Mouse (Mus musculus): Measurements from ENCODE around the gene Zbp1.

Zbp1 gene

DNA sequence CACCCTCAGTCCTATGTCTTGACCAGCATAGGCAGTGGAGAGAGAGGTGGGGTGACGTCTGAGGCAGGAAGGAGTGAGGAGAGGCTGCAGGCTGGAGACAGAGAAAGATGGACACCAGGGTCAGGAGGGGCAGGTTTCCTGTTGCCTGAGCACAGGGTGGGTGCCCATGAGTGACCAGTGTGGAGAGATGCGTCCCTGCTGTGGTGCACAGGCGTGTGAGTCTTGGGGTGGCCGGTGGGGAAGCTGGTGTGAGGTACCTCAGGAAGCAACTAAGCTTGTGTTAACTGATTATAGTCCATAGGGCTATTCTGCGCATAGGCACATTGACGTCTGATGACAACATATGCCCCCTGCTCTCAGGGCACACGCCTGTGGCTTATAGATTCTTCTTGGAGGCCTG is 39.7 kb downstream of the Zbp1 start:
- no peak for DNase-seq (ENCODE audit: low read depth, low spot score)

DNA sequence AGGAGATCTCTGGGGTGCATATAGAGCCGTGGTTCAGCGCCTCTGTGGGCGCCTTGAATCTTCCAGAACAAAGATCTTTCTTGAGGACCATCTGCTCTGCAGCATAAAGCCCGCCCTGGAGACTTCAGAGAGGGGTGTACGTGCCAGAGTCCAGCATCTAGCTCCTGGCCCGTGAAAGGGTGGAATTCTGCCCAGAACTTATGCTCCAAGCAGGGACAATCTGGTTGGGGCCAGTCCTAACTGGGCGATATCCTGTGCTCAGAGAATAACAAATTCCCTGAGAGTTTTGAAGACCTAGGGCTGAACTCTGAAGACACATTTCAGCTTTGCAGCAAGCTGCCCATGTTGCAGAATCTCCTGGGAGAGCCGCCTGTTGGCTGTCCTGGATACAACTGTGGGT is 40.8 kb downstream of the Zbp1 start:
- DNase-seq (ENCODE audit: low read depth, low spot score), result no peak

DNA sequence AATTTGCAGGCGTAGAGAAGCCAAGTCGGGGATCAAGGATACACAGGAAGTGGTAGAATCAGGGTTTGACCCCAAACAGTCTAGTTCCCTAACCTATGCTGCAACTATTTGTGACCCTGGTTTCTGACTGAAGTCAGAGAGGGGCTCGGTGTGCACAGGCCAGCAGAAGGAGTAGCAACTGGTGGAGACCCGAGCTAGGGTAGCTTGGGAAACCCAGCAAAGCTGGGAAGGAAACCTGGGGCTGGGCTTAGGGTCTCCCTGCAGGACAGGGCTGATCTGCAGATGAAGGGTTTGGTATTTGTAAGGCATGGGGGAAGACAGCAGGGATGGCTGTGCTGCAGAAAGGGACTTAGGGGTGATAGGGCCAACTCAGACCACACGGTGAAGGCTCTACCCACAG is 41.2 kb downstream of the Zbp1 start:
- DNase-seq (ENCODE audit: low read depth, low spot score), result no peak

DNA sequence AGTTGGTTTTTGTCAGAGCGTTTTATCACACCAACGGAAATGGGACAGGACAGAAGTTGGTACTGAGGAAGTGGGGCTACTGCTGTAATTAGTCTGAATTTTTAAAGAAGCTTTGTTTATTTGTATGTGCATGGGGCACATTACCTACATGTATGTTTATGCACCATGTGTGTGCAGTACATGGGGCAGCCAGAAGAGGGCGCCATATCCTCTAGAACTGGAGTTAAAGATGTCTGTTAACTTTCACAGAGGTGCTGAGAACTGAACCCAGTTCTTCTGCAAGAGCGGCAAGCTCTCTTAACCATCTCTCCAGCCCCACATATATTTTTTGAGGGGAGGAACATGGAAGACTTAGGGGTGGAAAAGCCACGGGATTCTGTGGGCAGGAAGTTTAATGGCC is 43.0 kb downstream of the Zbp1 start:
- no peak for DNase-seq (ENCODE audit: low read depth, low spot score)

DNA sequence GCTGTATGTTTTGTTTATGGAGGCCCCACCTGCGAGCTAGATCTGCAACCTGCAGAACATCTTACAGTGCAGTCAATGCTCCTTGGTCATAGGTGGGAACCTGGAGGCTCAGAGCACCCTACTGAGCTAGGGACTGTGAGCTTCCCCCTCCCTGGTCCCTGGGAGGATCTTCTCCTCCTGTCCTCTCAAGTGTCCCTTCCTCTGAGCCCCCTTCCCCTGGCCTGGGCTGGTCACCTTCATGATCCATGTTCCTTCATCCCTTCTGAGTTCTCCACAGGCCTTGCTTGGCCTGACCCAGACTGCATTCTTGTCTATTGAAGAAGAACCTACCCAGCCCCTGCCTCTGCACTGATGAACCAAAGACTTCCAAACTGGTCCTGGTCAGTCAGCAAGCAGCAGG is 44.2 kb downstream of the Zbp1 start:
- no peak for DNase-seq (ENCODE audit: low read depth, low spot score)

DNA sequence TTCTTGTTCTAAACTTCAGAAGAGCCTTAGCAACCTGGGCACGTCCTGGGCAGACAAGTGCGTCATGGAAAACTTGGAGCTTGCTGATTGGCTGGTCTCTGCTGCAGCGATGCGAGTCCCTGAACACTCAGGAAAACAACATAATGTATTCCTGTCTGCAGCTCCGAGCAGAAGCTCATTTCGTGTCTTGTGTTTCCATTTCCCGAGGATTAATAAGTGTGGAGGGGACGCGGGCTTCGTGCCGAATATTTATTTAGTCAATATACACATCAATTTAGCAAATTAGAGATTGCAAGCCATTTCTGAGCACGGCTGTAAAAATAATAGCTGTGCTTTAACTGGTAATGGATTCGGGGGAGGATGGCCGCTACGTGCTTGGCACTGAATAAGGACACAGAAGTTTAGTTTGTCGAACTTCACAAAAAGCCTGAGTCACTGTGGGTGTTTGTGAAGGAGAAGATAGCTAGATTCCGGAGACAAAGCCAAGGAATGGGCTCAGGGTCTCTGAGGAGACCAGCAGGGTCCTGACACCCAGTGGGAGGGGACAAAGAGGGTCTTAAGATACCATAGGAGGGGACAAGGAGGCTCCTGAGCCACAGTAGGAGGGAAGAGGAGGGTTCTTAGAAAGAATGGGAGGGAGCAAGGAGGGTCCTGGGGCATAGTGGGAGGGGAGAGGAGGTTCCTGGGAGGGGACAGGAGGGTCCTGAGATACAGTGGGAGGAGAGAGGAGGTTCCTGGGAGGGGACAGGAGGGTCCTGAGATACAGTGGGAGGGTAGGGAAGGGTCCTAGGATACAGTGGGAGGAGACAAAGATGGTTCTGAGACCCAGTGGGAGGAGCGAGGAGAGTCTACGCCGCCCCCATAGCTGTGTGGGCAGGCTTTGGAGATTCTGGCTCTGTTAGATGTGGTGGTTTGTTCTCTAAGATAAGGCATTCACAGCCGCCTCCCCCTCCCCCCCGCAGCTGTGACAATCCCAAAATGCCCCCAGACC is 44.9 kb downstream of the Zbp1 start:
- DNase-seq (ENCODE audit: low read depth, low spot score), result peak; percentile 65

DNA sequence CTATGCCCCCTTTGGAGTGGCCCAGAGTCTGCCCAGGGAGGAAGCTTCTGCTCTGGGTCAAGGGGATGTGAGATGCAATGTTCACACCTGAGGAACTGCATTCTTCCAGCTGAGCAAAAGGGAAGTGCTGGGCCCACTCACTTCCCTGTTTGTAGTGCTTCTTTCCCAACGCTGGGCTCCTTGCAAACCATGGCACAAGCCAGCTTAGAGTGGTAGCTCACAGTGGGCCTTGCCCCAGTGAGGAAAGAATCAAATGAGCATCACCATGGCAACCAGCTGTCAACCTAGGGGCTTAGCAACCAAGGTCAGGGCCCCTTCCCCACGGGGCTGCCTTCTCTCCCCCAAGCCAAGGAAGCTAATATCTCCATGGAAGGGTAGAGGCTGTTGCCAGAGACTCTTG is 45.7 kb downstream of the Zbp1 start:
- peak; percentile 45 for DNase-seq (ENCODE audit: low read depth, low spot score)

DNA sequence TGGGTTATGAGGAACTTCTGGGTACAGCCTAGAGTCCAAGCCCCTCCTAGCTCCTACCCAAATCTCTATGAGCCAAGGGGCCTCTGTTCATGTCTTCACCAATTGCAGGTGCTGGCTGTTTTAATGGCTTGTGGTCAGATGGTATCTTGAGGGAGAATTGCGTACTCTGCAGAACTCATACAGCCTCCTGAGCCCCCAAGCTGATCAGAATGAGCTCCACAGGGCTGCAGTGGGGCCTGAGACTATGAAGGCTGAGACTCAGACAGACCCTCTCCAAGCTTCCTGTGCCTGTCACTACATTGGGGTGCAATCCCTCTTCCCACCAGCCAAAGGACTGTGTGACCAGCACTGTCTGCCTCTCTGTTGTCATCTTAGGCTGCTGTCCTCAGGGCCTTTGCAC is 46.3 kb downstream of the Zbp1 start:
- DNase-seq (ENCODE audit: low read depth, low spot score), result no peak

DNA sequence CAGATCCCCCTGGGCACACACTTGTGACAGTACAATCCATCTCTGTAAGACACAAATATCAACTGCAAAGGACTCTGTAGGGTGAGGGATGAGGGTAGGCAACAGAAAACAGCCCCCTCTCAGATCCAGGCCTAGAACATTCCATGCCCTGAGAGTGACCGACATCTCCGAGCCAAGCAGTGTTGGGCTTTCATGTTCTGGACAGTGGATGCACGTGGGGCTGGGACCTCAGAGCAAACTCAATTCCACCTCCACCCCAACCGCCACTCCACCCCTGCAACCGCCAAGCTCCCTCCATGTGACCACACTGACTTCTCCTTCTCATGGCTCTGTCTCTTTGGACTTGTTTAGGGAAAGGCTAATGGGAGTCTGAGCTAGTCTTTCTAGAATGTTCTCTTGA is 46.8 kb downstream of the Zbp1 start:
- DNase-seq (ENCODE audit: low read depth, low spot score), result no peak

DNA sequence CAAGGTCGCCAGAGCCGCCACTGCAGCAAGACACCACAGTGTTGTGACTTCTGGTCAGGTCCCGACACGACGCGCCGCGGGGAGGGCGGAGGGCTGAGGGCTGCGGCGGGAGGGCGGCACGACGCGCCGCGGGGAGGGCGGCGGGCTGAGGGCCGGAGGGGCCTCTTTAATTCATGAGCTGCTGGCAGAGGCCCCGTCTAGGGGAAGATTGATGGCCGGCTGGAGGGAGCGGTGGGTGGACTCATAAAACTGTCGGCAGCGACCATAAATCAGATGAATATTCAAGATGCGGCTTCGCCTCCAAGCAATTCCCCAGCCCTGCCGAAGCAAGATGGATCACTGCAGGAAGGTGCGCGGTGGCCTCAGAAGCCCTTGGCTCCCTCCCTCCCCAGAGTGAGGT is 47.3 kb downstream of the Zbp1 start:
- DNase-seq (ENCODE audit: low read depth, low spot score), result peak; percentile 90

DNA sequence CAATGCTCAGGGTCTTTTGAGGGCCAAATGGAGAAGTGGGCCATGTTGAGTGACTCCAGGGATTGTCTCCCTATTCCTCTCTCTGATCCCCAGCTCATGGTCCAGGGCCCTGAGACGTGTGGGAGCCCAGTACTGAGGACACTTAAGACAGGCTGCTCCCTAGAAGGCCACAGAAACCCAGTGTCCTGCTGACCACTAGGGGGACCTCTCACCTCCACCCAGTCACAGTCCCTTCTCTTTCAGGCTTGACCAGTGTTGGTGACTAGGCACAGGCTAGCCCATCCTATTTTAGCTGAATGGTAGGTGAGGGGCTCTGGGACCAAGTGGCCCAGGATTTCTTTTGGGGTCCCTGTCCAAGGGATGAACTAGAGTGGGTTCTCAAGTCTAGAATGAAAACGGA is 48.0 kb downstream of the Zbp1 start:
- no peak for DNase-seq (ENCODE audit: low read depth, low spot score)

DNA sequence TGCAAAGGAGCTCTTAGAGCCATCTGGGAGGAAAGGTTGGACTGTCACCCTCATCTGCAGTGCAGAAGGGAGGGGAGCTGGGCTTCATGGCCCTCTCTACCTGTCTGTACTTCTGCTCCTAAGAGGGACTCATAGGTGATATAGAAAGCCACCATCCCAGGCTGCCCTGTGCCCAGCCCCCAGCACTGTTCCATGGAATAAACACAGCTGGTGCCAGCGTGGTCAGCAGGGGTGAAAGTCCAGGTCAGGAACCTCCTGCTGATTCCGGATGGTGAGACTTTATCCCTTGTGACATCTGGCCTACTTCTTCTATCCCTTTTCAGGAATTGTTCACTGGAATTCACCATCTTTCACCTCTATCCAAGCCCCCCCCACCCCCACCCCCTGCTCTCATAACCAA is 48.6 kb downstream of the Zbp1 start:
- no peak for DNase-seq (ENCODE audit: low read depth, low spot score)

DNA sequence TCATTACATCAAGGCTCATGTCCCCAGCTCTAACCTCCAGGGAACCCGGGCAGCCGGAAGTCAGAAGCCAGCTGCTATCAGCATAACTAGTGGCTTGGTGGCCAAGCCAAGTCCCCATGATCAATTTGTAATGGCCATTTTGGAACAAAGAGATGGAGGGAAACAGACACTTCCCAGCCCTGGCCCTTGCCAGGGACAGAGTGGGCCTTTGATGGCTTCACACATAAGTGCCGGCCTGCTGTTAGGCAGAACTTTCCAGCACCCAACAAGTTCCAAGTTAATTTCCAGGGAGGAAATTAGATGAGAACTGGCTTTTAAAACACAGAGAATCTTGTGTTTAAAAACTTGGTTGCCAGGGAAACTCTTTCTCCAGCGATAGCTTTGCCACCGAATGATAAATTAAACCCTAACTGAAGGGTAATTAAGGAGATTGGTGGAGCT is 50.3 kb downstream of the Zbp1 start:
- DNase-seq (ENCODE audit: low read depth, low spot score), result no peak

DNA sequence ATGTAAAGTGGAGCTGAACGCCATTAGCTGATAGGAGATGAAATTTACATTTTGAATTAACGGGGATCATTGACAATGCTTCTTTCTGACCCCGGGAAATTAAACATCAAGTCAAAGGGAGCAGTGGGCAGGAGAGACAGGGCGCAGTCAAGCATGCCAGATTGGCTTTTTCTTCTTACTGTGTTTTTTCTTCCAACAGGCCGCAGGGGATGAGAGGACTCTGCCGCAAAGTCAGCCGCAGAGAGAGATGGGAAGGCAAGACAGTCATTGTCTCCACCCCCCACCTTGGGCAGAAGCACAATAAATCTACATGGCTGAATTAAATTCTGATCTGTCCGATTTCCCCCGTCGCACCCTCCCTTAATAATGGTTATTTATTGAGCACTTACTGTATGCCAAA is 53.4 kb downstream of the Zbp1 start:
- DNase-seq (ENCODE audit: low read depth, low spot score), result no peak

DNA sequence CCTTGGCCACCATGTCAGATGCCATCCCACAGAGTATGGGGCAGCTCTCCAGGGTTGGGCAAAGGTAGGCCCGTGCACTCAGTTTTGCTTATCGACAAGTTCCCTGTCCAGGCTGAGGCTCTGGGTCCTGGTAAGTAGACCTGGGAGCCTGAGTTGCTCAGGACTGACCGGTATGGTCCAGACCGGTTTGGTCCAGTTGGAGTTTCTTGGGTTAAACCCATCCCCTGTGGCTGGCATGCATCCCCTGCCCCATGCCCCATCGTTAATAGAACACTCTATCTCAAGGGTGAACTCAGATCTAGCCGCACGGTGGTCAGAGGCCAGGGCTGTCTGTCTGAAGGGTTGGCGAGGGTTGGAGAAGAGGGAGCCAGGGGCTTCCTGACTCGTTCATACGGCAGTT is 53.8 kb downstream of the Zbp1 start:
- no peak for DNase-seq (ENCODE audit: low read depth, low spot score)

DNA sequence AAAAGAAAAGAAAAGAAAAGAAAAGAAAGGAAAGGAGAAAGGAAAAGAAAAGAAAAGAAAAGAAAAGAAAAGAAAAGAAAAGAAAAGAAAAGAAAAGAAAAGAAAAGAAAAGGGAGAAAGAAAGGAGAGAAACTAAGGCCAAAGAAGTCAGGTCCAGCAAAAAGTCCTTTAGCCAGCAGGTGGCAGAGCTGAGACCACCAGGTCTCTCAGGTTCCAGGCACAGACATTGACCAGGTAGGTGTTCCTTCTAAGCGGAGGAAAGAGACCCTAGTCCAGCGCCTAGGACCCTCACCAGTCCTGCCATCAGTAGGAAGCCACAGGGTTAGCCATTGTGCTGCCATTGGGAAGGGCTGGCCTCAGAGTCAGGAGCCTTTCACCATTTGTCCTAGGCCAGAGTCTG is 54.4 kb downstream of the Zbp1 start:
- DNase-seq (ENCODE audit: low read depth, low spot score), result no peak

DNA sequence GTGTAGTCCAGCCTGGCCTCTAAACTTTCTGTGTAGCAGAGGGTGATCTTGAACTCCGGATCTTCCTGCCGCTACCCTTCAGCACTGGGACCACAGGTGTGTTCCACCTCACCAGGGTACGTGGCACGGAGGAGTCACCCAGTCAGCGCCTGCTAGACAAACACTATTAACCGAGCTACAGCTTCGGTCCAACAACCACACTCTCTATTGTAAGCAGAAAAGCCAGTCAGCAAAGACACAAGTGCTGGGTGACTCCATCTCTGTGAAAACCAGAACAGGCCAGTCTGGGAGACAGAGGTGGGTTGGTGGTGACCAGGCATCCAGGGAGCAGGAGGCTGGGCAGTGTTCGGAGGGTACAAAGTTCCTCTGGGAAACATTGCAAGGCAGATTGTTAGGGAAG is 55.3 kb downstream of the Zbp1 start:
- no peak for DNase-seq (ENCODE audit: low read depth, low spot score)

DNA sequence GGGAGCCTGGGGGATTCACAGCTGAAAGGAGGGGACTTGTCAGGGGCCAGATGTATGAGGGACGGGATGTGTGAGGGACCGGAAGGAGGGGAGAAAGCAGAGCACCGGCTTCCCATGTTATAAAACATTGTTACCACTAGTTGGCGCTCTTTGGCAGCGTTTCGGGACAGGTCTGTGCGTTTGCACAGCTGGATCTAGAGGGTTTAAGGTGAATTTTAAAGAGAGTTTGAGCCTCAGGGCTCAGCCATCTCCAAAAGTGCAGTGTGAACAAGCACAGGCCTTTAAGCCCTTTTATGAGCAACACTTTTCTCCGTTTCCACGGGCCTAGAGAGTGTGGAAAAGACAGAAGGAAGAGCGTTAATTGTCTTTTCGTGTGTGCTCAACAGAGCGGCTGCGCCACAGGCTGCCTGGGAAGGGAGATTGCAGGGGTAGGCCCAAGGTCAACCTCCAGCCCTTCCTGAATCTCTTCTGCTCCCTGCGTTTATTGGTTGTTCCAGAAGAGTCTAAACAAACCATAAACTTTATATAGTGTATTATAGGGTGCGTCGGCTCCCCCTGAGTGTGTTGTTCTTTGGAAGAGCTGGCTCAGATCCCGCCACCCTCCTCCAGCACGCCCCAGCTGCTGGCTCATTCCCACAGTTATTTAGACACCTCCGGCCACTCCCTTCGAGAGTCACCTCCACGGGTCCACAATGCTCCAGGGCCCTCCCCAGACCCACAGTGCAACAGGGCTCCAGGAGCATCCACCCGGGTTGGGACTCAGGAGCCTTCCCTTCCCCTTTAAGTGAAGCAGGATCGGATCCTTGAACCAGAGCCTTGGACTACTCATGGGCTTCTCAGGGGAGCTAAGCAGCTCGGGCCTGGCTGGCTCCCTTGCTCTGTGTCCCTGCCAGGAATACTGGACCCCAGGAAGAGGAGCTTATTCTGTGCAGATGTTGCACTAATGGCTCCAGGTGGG is 59.1 kb downstream of the Zbp1 start:
- peak; percentile 78 for DNase-seq (ENCODE audit: low read depth, low spot score)

DNA sequence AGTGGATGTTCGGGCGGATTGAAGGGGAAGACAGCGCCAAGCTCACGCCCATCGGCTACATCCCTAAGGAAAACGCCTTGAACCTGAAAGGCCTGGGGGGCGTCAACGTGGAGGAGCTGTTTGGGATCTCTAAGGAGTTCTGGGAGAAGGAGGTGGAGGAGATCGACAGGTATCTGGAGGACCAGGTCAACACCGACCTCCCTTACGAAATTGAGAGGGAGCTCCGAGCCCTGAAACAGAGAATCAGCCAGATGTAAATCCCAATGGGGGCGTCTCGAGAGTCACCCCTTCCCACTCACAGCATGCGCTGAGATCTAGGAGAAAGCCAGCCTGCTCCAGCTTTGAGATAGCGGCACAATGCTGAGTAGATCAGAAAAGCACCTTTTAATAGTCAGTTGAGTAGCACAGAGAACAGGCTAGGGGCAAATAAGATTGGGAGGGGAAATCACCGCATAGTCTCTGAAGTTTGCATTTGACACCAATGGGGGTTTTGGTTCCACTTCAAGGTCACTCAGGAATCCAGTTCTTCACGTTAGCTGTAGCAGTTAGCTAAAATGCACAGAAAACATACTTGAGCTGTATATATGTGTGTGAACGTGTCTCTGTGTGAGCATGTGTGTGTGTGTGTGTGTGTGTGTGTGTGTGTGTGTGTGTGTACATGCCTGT is 60.2 kb downstream of the Zbp1 start:
- DNase-seq (ENCODE audit: low read depth, low spot score), result no peak

DNA sequence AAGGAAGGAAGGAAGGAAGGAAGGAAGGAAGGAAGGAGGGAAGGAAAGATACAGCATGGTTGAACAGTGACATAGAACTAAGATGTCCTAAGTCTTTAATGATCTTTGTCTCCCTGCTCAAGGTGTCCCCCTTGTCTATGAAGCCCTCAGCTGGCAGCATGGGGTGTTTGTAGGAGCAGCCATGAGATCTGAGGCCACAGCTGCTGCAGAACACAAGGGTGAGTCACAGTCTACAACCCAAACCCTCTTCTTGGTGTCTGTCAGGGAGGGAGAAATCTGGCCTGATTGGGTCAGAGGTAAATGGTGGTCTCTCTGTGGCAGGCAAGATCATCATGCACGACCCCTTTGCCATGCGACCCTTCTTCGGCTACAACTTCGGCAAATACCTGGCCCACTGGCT is 60.9 kb downstream of the Zbp1 start:
- no peak for DNase-seq (ENCODE audit: low read depth, low spot score)

DNA sequence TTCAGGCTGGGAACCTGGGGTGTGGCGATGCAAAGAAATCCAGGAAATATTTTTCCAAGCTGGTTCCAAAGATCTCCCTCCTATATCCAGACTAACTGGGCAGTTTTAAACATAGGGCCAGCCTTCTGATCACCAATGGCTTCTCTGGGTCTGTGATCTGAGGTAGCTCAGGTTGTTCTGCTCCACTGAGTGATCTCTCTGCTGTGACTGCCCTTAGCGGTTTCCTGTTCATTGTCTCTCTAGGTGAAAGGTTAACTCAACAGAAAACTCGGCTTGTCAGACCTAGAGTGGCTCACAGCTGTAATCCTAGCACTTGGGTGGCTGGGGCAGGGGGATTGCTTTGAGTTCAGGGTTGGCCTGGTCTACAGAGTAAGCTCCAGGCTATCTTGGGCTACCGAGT is 61.3 kb downstream of the Zbp1 start:
- DNase-seq (ENCODE audit: low read depth, low spot score), result no peak

DNA sequence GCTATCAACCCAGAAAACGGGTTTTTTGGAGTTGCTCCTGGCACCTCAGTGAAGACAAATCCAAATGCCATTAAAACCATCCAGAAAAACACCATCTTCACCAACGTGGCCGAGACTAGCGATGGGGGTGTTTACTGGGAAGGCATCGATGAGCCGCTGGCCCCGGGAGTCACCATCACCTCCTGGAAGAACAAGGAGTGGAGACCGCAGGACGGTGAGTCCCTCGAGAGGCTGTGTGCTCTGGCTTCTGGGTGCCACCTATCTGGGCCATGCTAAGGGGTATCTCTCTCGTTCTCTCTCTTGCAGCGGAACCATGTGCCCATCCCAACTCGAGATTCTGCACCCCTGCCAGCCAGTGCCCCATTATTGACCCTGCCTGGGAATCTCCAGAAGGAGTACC is 61.8 kb downstream of the Zbp1 start:
- DNase-seq (ENCODE audit: low read depth, low spot score), result no peak

Data from embryo, embryonic 11.5 days (tissue).